Mouse (Mus musculus): ENCODE measurements around the gene Satb2.

DNA sequence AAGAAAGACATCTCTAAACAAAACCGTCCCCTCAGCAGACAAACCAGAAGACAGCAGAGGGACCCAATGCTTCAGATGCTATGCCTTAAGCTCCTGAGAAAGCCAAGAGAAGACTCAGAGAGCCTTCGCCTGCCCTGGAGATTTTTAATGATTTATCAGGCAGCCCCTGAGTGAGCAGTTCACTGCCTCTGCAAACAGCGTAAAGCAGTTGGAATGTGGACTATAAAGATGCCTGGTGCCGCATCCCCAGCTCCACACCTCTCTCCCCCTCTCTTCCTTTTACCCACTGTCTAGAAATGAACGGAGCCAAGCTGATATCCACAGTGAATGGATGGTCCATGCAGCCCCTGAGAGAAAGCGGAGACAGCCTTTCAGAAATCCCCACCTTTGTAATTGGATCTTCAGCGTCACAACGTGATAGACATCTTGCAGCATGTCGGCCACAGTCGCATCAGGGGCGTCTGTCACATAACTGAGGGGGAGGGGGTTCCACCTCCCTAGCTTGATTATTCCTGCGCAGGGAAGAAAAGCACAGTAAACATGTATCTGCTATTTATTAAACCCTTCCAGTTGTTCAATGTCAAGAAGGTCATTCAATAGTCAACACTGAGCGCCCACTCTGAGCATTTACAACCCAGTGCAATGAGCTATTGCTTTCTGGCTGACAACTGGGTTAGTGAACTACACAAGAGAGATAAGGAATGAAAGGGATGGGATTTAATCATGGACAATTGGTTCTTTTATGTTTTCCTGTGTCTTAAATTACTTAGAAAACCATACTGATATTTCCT lies 79.6 kb downstream of the Satb2 start:
- TF ChIP-seq POLR2A (IDR thresholded peaks at IDR 0.05; ENCODE audit: insufficient read length, low read depth) (no peak), MAX (IDR thresholded peaks at IDR 0.05; ENCODE audit: low read depth) (no peak), MYOG (IDR thresholded peaks at IDR 0.05; ENCODE audit: control insufficient read depth in 1 of 3, insufficient read depth in 1 of 3, insufficient read length in 2 of 3, low read depth in 2 of 3) (no peak), MYOD1 (IDR thresholded peaks at IDR 0.05; ENCODE audit: control insufficient read depth in 1 of 3, insufficient read length in 2 of 3, low read depth in 2 of 3) (no peak), REST (IDR thresholded peaks at IDR 0.05; ENCODE audit: insufficient read depth, insufficient read length) (no peak), TCF12 (IDR thresholded peaks at IDR 0.05; ENCODE audit: insufficient read depth, poor library complexity, severe bottlenecking) (no peak)
